In genomic region chr4:135683553-135683952, GRCm38 (mm10) we compare ENCODE assay signal across 8 mouse cellular contexts. TPM values are rescaled to one million over a fixed set of nuclear protein-coding genes. Genes with fewer than 3 reads are reported as not detected.
DNase-seq lines count a peak whose midpoint lies in the region; ATAC-seq and TF ChIP-seq lines count a peak whose summit lies in the region.

No protein-coding gene starts in this region.

- H3K36me3 ChIP-seq in limb, embryonic 14.5 days (ENCODE audit: control insufficient read depth, insufficient read depth, low read length) = no peaks in the 10 kb centered on the region

- WGBS in limb, embryonic 14.5 days = 29% methylated on average over 4 of the region's 4 CpGs

- DNase-seq in cerebellum, adult 18-20 months = peak; percentile 31 to 36
- no peak for DNase-seq in cerebellum, adult 9-11 months
- peak; percentile 9 to 12 for DNase-seq in left cerebral cortex, adult 18-20 months (ENCODE audit: low spot score in 2 of 2)
- DNase-seq in left cerebral cortex, adult 8-10 months (ENCODE audit: low spot score in 2 of 2) = no peak
- peak; percentile 35 to 58 for DNase-seq in adrenal gland, postnatal 36 days
- peak; percentile 44 for DNase-seq in limb, embryonic 14.5 days (ENCODE audit: low spot score)
- no peak for DNase-seq in yolk sac, embryonic 10.5 days (ENCODE audit: low spot score)
- no peak for DNase-seq in gastrocnemius, postnatal 10 days

- no peak overlapping the region for H3K9ac ChIP-seq in limb, embryonic 14.5 days (ENCODE audit: low read depth, low read length, severe bottlenecking)

- H3K4me2 ChIP-seq in limb, embryonic 14.5 days (replicated peaks; ENCODE audit: low read depth, low read length, severe bottlenecking) = no peak overlapping the region

- no peak for TF ChIP-seq POLR2A in limb, embryonic 14.5 days (IDR thresholded peaks at IDR 0.05; ENCODE audit: borderline replicate concordance, extremely low read depth, insufficient read depth, insufficient read length)

- H3K4me3 ChIP-seq in limb, embryonic 14.5 days (replicated peaks; ENCODE audit: low read length) = no peak overlapping the region

- no peak overlapping the region for H3K27ac ChIP-seq in limb, embryonic 14.5 days (replicated peaks; ENCODE audit: low read depth, low read length)

- peaks cover 11% of the 10 kb centered on the region for H3K4me1 ChIP-seq in limb, embryonic 14.5 days (ENCODE audit: control insufficient read depth, insufficient read depth, low read length)

- H3K27me3 ChIP-seq in limb, embryonic 14.5 days (ENCODE audit: control insufficient read depth, insufficient read depth, low read length) = peaks cover 34% of the 10 kb centered on the region

- no peaks in the 10 kb centered on the region for H3K9me3 ChIP-seq in limb, embryonic 14.5 days (ENCODE audit: control insufficient read depth, low read length)

- ATAC-seq in limb, embryonic 14.5 days (ENCODE audit: low FRiP score, low read depth) = no peak; the same call in 1 of the 2 replicates

RNA-seq across cellular contexts. Expression of gene Ifnlr1, which starts 2.5 kb away (rescaled TPM):
- total RNA-seq in left cerebral cortex, adult 18-20 months (2021) = under 1 TPM; 0.28 to 0.37 TPM
- total RNA-seq in left cerebral cortex, adult 8-10 months (2022) = under 1 TPM; 0.27 to 0.37 (median 0.32) TPM
- total RNA-seq in adrenal gland, postnatal 36 days (2021) = under 1 TPM; 0.07 to 0.10 TPM
- 3.1 and 3.4 TPM in 2 replicates for polyA plus RNA-seq in limb, embryonic 14.5 days (2012; rRNA removed)
- polyA plus RNA-seq in limb, embryonic 14.5 days (2014; fragmentation: Nextera tagmentation; extraction: Ambion mirVana) = 1.1 and 2.0 TPM in 2 replicates
- under 1 TPM; 0.21 to 0.23 TPM for total RNA-seq in gastrocnemius, postnatal 10 days (2021)

RNA-seq across cellular contexts. Expression of gene Il22ra1, which starts 44.4 kb away (rescaled TPM):
- under 1 TPM in 1 of 2 experiments, not detected in 1; 0.14 TPM for total RNA-seq in left cerebral cortex, adult 18-20 months (2021)
- total RNA-seq in left cerebral cortex, adult 8-10 months (2022) = under 1 TPM in 1 of 4 experiments, not detected in 3; 0.14 TPM
- 1 to 10 TPM in 1 of 2 experiments, under 1 TPM in 1; 0.17 to 1.9 TPM for total RNA-seq in adrenal gland, postnatal 36 days (2021)
- polyA plus RNA-seq in limb, embryonic 14.5 days (2012; rRNA removed) = 1.2 and 1.6 TPM in 2 replicates
- polyA plus RNA-seq in limb, embryonic 14.5 days (2014; fragmentation: Nextera tagmentation; extraction: Ambion mirVana) = 0.79 and 1.2 TPM in 2 replicates
- total RNA-seq in gastrocnemius, postnatal 10 days (2021) = under 1 TPM; 0.09 to 0.23 TPM

Comparison
In these comparisons a context has a peak if more than half of its experiments do, and no peak if none do; other contexts are left out.
1. DNase-seq: peak in cerebellum, adult 18-20 months (2 of 2), left cerebral cortex, adult 18-20 months (2 of 2), adrenal gland, postnatal 36 days (2 of 2) and limb, embryonic 14.5 days (single experiment); none in cerebellum, adult 9-11 months (single experiment), left cerebral cortex, adult 8-10 months (0 of 2), yolk sac, embryonic 10.5 days (single experiment) and gastrocnemius, postnatal 10 days (single experiment).